ENCODE assay signal across 8 mouse cellular contexts in the genomic region with DNA sequence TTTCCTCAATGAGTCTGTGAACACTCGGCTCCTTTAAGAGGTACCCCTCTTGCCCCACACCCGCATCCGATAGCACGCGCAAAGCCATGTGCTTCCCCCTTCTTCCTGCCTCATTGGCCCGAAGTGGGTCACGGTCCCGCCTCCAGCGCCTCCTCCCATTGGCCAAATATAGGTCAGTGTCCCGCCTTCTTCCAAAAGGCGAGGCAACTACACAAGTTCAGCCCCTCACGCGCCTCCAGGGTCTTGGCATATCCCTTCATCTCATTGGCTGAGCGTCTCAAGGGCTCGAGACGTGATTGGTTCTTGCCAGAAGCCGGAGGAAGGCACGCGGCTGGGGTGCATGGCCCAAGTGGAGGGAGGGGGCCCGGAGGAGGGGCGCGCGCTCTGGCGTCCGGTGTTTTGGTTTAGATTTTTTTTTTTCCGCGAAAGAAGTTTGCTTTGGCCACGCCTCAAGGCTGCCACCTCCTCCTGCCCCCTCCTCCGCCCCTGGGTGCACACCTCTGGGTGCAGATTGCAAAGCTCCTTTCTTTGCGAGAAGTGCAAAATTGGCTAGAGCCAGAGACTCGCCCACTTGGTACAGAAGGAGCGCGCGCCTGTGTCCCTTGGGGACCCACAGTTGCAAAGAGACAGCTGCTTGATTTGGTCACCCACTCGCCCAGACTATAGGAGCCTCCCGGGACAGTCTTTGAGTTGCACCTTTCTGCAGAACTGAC. TPM values are rescaled to one million over a fixed set of nuclear protein-coding genes. Genes with fewer than 3 reads are reported as not detected.
DNase-seq lines count a peak whose midpoint lies in the region; ATAC-seq and TF ChIP-seq lines count a peak whose summit lies in the region.

A gene (plus strand): TSS at position 359 of the 713 bp plus-strand sequence.

- peak within 1 kb of the TSS; percentile 93 for H3K4me2 ChIP-seq in kidney, embryonic 14.5 days (replicated peaks; ENCODE audit: low read depth, low read length)

- peak; percentile 100 for DNase-seq in 416B (ENCODE audit: low read depth)
- DNase-seq in heart, adult 9 months (ENCODE audit: low spot score in 2 of 2) = peak; percentile 100
- DNase-seq in liver = peak; percentile 95
- peak; percentile 93 for DNase-seq in spleen, postnatal 4 days (ENCODE audit: low spot score in 2 of 2)

- ATAC-seq in kidney, embryonic 14.5 days (ENCODE audit: low FRiP score, low TSS enrichment) = peak; percentile 87
- peak; percentile 76 for ATAC-seq in monocyte, adult 5-6 weeks (replicated peaks; ENCODE audit: insufficient number of reproducible peaks, low FRiP score, low TSS enrichment, poor library complexity, severe bottlenecking)

- peak within 1 kb of the TSS; percentile 84 for H3K9ac ChIP-seq in kidney, embryonic 14.5 days (ENCODE audit: low read depth, low read length)

- no peaks in the 10 kb centered on the region; the same call in 1 of the 2 replicates for H3K36me3 ChIP-seq in kidney, embryonic 14.5 days (ENCODE audit: control insufficient read depth, insufficient read depth, low read length)

- H3K27me3 ChIP-seq in kidney, embryonic 14.5 days (ENCODE audit: control insufficient read depth, insufficient read depth, low read length) = no peaks in the 10 kb centered on the region; the same call in none of the 2 replicates

- H3K4me1 ChIP-seq in bone marrow, adult 2 months (ENCODE audit: control insufficient read depth, insufficient read depth, low read length) = peaks cover 11% of the 10 kb centered on the region
- peaks cover 11% of the 10 kb centered on the region for H3K4me1 ChIP-seq in embryonic fibroblast, embryonic 13.5 days (ENCODE audit: control insufficient read depth, insufficient read depth, low read length)
- H3K4me1 ChIP-seq in kidney, embryonic 14.5 days (ENCODE audit: control insufficient read depth, insufficient read depth, low read length) = peaks cover 43% of the 10 kb centered on the region

- H3K27ac ChIP-seq in bone marrow, adult 2 months (ENCODE audit: control insufficient read depth, insufficient read depth, low read depth, low read length, poor library complexity) = peak within 1 kb of the TSS; percentile 48
- peak within 1 kb of the TSS; percentile 68 for H3K27ac ChIP-seq in embryonic fibroblast, embryonic 13.5 days (ENCODE audit: insufficient read depth, low read length)
- peak within 1 kb of the TSS; percentile 79 for H3K27ac ChIP-seq in kidney, embryonic 14.5 days (ENCODE audit: low read depth, low read length)

- WGBS in bone marrow, adult 2 months = under 1% methylated on average over 36 of the region's 36 CpGs
- WGBS in kidney, embryonic 14.5 days = under 1% methylated on average over 36 of the region's 36 CpGs

- no peaks in the 10 kb centered on the region for H3K9me3 ChIP-seq in kidney, embryonic 14.5 days (ENCODE audit: control insufficient read depth, low read length)

- TF ChIP-seq CTCF in bone marrow, adult 2 months (IDR thresholded peaks at IDR 0.05; ENCODE audit: control insufficient read depth, insufficient read depth, low read length) = no peak
- no peak for TF ChIP-seq CTCF in embryonic fibroblast, embryonic 13.5 days (IDR thresholded peaks at IDR 0.05; ENCODE audit: borderline replicate concordance, insufficient read depth, low read length)

- H3K4me3 ChIP-seq in bone marrow, adult 2 months (replicated peaks; ENCODE audit: control insufficient read depth, low read depth, low read length) = peak within 1 kb of the TSS; percentile 60
- H3K4me3 ChIP-seq in embryonic fibroblast, embryonic 13.5 days (ENCODE audit: insufficient read depth, low read length) = peak within 1 kb of the TSS; percentile 61
- H3K4me3 ChIP-seq in kidney, embryonic 14.5 days (ENCODE audit: low read length) = peak within 1 kb of the TSS; percentile 64

- TF ChIP-seq POLR2A in bone marrow, adult 2 months (IDR thresholded peaks at IDR 0.05; ENCODE audit: borderline replicate concordance, control insufficient read depth, low read depth, low read length) = no peak
- TF ChIP-seq POLR2A in embryonic fibroblast, embryonic 13.5 days (IDR thresholded peaks at IDR 0.05; ENCODE audit: low read depth, low read length) = no peak

RNA-seq across cellular contexts. Expression of the gene that starts here (rescaled TPM):
- 8.6 and 19.3 TPM in 2 replicates for polyA plus RNA-seq in bone marrow, adult 2 months (2011; ENCODE audit: insufficient read depth, insufficient read length, low replicate concordance, missing spikeins)
- polyA plus RNA-seq in embryonic fibroblast, embryonic 13.5 days (2011; ENCODE audit: insufficient read length, low read depth, missing spikeins) = 15.9 and 17.0 TPM in 2 replicates
- 6.6 and 7.7 TPM in 2 replicates for polyA plus RNA-seq in kidney, embryonic 14.5 days (2014; fragmentation: Nextera tagmentation; extraction: Ambion mirVana)
- total RNA-seq in monocyte, adult 5-6 weeks (2017) = 4.3 to 13.1 TPM (median 4.5 TPM) in 3 replicates

Comparison
In these comparisons a context has a peak if more than half of its experiments do, and no peak if none do; other contexts are left out.
1. Peak in every context shown above with its lines: DNase-seq, ATAC-seq, H3K4me3 ChIP-seq and H3K27ac ChIP-seq.